Mouse (Mus musculus): Measurements from ENCODE around the gene Reck. TPM values are rescaled to one million over a fixed set of nuclear protein-coding genes. Genes with fewer than 3 reads are reported as not detected.

Reck gene
- total and polyA plus RNA-seq, 3 experiments: 0.12 to 0.60 TPM; not detected in 1

GRCm38 (mm10) chr4:43974914-43975616, 99.7 kb downstream of the Reck start:
- H3K4me1 ChIP-seq (ENCODE audit: control insufficient read depth in 1 of 2, insufficient read depth in 2 of 2, low read length in 2 of 2): peaks cover 22 to 35% of the 10 kb centered on the region in 2 experiments
- H3K79me2 ChIP-seq (ENCODE audit: control insufficient read depth, insufficient read depth, low read length, poor library complexity): no peaks in the 10 kb centered on the region; the same call in 1 of the 2 replicates
- H3K27me3 ChIP-seq (ENCODE audit: control insufficient read depth in 1 of 2, insufficient read depth in 2 of 2, low read length in 2 of 2): no peaks in the 10 kb centered on the region
- peak; percentile 80 for DNase-seq (ENCODE audit: low read depth, low spot score)
- no peaks in the 10 kb centered on the region for H3K9me3 ChIP-seq (replicated peaks; ENCODE audit: insufficient read depth, low read length)
- TF ChIP-seq RAD21 (IDR thresholded peaks at IDR 0.05; ENCODE audit: low read depth, low read length): no peak
- no peak for TF ChIP-seq ZNF384 (IDR thresholded peaks at IDR 0.05; ENCODE audit: low read depth, low read length)
- TF ChIP-seq ZC3H11A (IDR thresholded peaks at IDR 0.05; ENCODE audit: low read depth, low read length): no peak
- no peak for TF ChIP-seq USF1 (IDR thresholded peaks at IDR 0.05; ENCODE audit: low read depth, low read length)
- no peak for TF ChIP-seq ZKSCAN1 (IDR thresholded peaks at IDR 0.05; ENCODE audit: low read depth, low read length)
- TF ChIP-seq TCF12 (IDR thresholded peaks at IDR 0.05; ENCODE audit: low read depth, low read length): no peak
- TF ChIP-seq MAZ (IDR thresholded peaks at IDR 0.05; ENCODE audit: low read depth, low read length): no peak
- no peak for TF ChIP-seq POLR2AphosphoS2 (IDR thresholded peaks at IDR 0.05; ENCODE audit: low read length)
- TF ChIP-seq USF2 (IDR thresholded peaks at IDR 0.05; ENCODE audit: borderline replicate concordance in 1 of 2, insufficient read depth in 1 of 2, low read depth in 1 of 2, low read length in 2 of 2): no peak
- no peak for TF ChIP-seq BHLHE40 (IDR thresholded peaks at IDR 0.05; ENCODE audit: borderline replicate concordance, low read depth, low read length)
- peak; percentile 63; the same call in 1 of the 2 replicates for TF ChIP-seq MXI1 (IDR thresholded peaks at IDR 0.05; ENCODE audit: low read depth, low read length)
- TF ChIP-seq ZMIZ1 (IDR thresholded peaks at IDR 0.05; ENCODE audit: low read depth, low read length): no peak
- 0 out of 2 replicates have a peak, but pooled peaks have one; percentile 39 for TF ChIP-seq ETS1 (IDR thresholded peaks at IDR 0.05; ENCODE audit: low read depth, low read length)
- TF ChIP-seq MAX (IDR thresholded peaks at IDR 0.05; ENCODE audit: low read length): no peak
- TF ChIP-seq TAL1 (IDR thresholded peaks at IDR 0.05; ENCODE audit: low read length): no peak
- TF ChIP-seq POLR2A (IDR thresholded peaks at IDR 0.05; ENCODE audit: control insufficient read depth in 1 of 2, insufficient read depth in 1 of 2, low read depth in 1 of 2, low read length in 2 of 2, poor library complexity in 1 of 2): no peak
- TF ChIP-seq UBTF (IDR thresholded peaks at IDR 0.05; ENCODE audit: borderline replicate concordance, insufficient read depth, low read depth, low read length): no peak
- TF ChIP-seq SIN3A (IDR thresholded peaks at IDR 0.05; ENCODE audit: low read length): 0 out of 2 replicates have a peak, but pooled peaks have one; percentile 48
- TF ChIP-seq E2F4 (IDR thresholded peaks at IDR 0.05; ENCODE audit: borderline replicate concordance, low read depth, low read length): no peak
- TF ChIP-seq ELF1 (IDR thresholded peaks at IDR 0.05; ENCODE audit: low read depth, low read length): 0 out of 2 replicates have a peak, but pooled peaks have one; percentile 16
- 0 out of 2 replicates have a peak, but pooled peaks have one; percentile 24 for TF ChIP-seq TBP (IDR thresholded peaks at IDR 0.05; ENCODE audit: low read depth, low read length)
- 0 out of 2 replicates have a peak, but pooled peaks have one; percentile 28 for TF ChIP-seq MYC (IDR thresholded peaks at IDR 0.05; ENCODE audit: low read depth, low read length)
- no peak for TF ChIP-seq CHD1 (IDR thresholded peaks at IDR 0.05; ENCODE audit: low read depth, low read length)
- TF ChIP-seq HCFC1 (IDR thresholded peaks at IDR 0.05; ENCODE audit: low read depth, low read length): no peak
- no peak for TF ChIP-seq RCOR1 (IDR thresholded peaks at IDR 0.05; ENCODE audit: low read depth, low read length)
- TF ChIP-seq CTCF (IDR thresholded peaks at IDR 0.05 in 2 of 3, conservative IDR thresholded peaks at IDR 0.05 in 1 of 3; ENCODE audit: control insufficient read depth in 1 of 3, insufficient read depth in 1 of 3, low read depth in 2 of 3, low read length in 3 of 3, poor library complexity in 1 of 3, severe bottlenecking in 1 of 3): no peak
- peak in 1 of 2 experiments; percentile 36; a peak in 2 of 4 replicates for TF ChIP-seq EP300 (IDR thresholded peaks at IDR 0.05; ENCODE audit: low read depth in 1 of 2, low read length in 2 of 2)
- no peak for TF ChIP-seq MAFK (IDR thresholded peaks at IDR 0.05; ENCODE audit: borderline replicate concordance, low read depth, low read length)
- no peak for TF ChIP-seq NELFE (IDR thresholded peaks at IDR 0.05; ENCODE audit: low read depth, low read length)
- no peak for TF ChIP-seq SMC3 (IDR thresholded peaks at IDR 0.05; ENCODE audit: low read depth, low read length)
- no peak for TF ChIP-seq MEF2A (IDR thresholded peaks at IDR 0.05; ENCODE audit: extremely low read depth, insufficient replicate concordance, low read depth, low read length, poor library complexity, severe bottlenecking)
- peak overlapping the region; percentile 94 for H3K27ac ChIP-seq (ENCODE audit: control insufficient read depth, low read depth, low read length)
- peaks cover 0 to 33% of the 10 kb centered on the region in 2 experiments; a peak in 2 of 4 replicates for H3K36me3 ChIP-seq (ENCODE audit: control insufficient read depth in 1 of 2, insufficient read depth in 2 of 2, low read length in 2 of 2)
- H3K9ac ChIP-seq (ENCODE audit: control insufficient read depth, low read depth, low read length, poor library complexity, severe bottlenecking): peak overlapping the region; percentile 31
- no peak overlapping the region for H3K4me3 ChIP-seq (ENCODE audit: control insufficient read depth in 1 of 2, insufficient read depth in 1 of 2, low read depth in 2 of 2, low read length in 2 of 2)

Measured in MEL (cell line).